Mouse (Mus musculus) B cell, adult 2 months (primary cell): ENCODE data around the gene Cd63.

Source experiments
- DNase-seq, 2 experiments: peaks; one replicate each; pipeline ENCODE4 v3.0.0; 2022

The Cd63 gene

DNA sequence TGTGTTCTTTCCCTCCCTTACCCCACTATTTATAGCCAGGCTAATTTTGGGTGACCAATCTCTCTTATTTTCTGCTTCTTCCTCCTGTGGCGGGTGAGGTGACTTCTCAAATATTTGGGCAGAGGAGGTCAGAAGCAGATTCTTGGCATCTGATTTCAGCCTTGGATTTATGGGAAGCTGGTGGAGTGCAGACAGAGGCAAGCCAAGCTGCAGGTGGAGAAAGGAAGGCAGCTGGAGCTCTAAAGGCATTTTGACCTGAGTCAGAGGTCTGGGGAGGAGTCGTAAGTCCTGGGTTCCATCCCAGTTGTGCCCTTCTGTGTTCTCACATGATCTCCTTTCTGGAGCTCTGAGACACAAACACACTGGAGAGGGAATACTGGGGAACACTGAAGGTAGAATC is 30.7 kb downstream of the Cd63 start:
- DNase-seq, result no peak

DNA sequence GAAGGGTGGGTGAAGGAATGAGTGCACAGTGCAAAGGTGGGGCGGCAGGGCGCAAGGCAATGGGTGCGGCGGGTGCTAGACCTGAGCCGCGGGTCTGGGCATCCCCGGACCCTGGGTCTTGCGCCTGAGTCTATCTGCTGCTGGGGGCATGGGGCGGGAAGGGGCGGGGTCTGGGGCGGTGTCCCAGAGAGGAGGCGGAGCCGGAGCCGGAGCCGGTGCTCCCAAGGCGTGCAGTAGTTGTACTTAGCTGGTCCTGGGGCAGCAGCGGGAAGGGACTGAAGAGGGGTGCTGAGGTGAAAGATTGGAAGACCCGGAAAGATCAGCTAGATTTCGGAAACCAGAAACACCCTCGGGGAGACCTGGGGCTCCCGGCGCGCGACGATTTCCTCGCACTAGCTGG is 32.8 kb downstream of the Cd63 start, which contains the start of gene Itga7:
Gene Itga7 (plus strand): TSS at position 245 of the 400 bp plus-strand sequence.
- DNase-seq, result peak; percentile 5

DNA sequence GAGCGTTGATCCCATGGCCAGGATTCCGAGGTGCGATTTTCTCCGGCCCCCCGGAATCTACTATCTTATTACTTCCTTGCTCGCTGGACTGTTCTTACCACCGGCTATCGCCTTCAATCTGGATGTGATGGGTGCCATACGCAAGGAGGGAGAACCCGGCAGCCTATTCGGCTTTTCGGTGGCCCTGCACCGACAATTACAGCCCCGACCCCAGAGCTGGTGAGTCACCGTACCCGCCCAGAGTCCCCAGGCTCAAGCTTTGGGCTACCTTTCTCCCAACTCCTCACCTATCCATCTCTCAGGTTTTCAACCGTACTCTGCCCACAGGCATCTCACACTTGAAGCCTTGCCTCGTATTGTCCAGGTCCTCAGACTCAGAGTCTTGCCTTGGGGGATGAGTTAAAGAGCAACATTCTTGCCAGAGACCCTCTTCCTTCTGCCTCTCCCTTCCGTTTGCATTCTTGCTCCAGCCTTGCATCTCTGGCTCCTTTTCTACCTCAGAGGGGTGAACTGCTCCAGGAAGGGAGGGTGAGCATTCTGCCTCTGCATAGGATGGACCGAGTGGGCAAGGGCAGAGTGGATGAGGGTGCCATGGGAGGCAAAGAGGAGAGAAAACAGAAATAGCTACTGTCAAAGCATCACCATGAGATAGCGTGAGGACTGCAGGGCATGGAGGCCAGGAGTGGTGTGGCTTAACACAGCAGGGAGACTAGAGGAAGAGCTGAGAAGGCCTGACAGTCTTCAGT is 33.4 kb downstream of the Cd63 start:
- peak; percentile 7 to 10 for DNase-seq

DNA sequence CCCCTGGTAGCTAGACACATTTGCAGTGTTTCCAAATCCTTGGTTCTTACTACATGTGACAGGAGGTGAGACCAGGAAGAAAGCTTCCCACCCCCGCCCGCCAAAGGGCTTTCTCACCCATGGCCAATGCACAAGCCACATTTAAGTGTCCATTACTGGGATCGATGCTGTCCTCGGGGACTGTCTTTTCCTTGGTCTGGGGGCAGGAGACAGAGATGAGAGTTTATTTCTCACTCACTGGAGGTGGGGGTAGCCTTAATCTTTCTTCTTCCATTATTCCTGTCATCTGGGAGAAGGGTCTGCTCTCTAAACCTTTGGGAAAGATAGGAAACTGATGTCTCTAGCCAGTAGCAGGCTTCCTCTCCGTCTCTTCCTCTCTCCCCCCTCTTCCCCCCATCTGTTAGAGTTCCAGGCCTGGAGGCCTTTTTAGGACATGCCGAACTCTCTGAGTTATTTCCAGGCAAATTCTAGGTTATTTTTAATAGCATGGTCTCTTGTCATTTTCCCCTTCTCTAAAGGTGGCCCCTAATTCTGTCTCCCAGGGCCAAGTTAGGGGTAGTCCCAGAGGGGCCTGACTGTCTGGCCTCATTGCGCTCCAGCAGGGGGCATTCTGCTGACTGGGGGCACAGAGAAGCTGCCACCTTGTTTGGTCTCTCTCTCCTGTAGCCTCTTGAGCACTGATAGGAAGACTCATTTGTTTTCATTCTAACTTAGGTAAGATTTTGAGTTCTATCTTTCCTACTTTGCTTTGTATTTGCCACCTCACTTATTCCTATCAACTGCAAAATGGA is 34.4 kb downstream of the Cd63 start:
- no peak for DNase-seq

DNA sequence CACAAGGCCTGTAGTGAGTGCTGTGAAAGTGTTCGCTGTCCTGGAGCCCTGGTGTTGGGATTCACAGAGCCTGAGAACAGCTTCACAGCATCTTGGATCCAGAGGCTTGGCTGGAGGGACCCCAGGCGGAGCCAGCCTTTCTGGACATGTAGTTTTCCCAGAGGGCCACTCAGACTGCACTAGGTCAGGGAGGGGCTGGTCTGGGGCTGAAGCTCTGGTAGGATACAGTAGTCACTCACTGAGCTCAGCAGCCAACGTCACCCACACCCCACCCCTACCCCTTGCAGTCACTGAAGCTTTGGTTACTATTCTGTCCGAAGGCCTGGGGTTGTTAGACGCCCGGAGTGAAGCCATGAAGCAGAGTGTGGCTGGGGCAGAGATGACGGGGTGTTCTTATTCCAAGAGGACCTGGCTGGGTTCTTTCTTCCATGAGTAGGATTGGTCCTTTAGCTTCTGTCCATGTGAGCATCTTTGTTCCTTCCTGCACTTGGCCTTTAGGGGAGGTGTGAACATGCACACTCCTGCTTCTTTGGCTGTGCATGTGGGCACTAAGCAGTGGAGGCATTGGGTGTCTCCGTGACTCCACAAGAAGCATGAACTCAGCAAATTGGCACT is 35.1 kb downstream of the Cd63 start:
- DNase-seq, result no peak

DNA sequence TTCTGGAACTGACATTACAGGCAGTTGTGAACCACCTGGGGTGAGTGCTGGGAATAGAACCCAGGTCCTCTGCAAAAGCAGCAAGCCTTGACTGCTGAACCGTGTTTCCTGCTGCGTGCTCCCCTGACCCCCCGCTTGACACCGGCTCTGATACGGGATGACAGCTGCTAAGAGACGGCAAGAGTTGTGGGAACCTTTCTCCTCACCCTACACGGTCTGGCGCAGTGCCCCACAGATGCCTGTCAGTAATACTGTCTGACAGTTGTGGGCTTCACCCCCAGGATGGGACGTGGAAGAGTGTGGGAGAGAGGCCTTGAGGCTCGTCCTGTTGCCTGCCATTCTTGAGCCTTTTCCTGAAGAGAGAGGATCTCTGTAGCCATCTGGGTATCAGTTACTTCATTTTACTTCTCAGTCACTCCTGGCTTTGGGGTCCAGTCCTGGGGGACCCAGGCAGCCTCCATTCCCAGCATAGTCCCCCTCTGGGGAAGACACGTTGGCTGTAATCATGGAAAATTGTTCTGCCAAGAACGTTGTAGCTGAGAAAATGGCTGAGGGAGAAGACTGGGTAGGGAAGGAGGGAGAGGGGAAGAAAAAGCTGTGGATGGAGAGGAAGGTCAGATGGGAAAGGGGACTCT is 37.1 kb downstream of the Cd63 start:
- no peak for DNase-seq

DNA sequence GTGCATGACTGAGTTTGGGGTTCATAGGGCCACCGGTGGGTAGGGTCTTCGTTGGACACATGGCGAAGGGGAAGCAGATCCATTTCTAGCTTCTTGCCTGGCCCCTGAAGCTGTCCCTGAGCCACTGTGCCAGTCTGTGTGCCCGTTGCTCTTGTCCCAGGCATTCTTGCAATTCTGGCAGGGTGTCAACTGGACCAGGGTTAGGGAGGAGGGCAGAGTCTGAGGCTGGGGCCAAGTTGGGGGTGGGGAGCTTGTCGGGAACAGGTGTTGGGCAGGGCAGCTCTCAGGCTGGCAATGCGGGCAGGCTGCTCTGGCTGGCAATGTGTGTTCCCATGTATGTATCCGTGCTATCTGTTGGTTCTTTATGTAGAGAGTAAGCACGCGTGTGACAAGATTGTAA is 37.7 kb downstream of the Cd63 start:
- DNase-seq, result no peak

DNA sequence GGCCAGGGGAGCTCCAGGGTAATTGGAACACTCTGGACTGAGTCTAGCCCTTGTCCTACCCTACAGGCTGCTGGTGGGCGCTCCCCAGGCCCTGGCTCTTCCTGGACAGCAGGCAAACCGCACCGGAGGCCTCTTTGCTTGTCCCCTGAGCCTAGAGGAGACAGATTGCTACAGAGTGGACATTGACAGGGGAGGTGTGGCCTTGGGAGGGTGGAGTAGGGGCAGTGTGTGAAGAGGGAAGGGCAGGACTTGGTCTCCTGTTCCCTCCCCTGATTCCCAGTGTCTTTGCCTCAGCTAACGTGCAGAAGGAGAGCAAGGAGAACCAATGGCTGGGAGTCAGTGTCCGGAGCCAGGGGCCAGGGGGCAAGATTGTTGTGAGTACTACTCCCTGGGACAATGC is 38.2 kb downstream of the Cd63 start:
- DNase-seq, result no peak

DNA sequence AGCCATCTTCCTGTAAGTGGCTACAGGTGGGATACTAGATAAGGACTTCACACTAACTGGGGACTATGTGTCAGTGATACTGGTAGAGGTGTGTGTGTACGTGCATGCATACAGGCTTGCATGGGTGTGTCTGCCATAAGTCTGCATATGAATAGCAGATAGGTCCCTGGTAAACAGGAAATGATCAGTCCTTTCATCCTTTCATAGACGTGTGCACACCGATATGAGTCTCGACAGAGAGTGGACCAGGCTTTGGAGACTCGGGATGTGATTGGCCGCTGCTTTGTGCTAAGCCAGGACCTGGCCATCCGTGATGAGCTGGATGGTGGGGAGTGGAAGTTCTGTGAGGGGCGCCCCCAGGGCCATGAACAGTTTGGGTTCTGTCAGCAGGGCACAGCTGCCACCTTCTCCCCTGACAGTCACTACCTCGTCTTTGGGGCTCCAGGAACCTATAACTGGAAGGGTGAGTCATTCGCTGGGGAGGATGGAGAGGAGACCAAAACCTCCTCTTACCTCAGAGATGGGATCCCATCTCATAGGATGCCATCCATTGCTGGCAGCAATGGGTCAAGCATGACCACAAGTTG is 39.8 kb downstream of the Cd63 start:
- DNase-seq, result no peak

DNA sequence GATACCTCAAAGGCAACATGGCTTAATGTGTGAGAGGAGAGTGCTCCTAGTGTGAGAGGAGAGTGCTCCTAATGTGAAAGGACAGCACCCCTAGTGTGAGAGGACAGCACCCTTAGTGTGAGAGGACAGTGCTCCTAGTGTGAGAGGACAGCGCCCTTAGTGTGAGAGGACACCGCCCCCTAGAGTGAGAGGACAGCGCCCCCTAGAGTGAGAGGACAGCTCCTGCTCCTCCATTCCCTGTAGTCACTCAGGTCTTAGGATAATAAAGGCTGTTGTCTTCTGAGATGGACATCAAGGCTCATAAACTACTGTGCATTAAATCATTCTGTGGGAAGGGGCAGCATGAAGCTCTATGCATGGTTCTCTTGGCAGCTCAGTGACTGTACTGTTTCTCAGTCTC is 44.9 kb downstream of the Cd63 start:
- DNase-seq, result peak; percentile 28 to 34

DNA sequence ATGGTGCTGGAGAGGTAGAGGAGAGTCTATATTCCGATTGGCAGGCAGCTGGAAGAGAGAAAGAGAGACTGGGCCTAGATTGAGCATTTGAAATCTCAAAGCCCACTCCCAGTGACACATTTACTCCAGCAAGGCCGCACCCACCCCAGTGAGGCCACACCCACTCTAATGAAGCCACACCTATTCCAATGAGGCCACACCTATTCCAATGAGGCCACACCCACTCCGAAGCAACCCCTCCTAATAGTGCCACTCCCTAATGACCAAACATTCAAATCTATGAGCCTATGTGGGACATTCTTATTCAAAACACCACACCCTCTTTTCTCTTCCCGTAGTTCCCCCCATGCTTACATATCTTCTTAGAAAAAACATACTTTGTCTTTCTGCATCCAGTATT is 46.7 kb downstream of the Cd63 start:
- DNase-seq, result no peak

DNA sequence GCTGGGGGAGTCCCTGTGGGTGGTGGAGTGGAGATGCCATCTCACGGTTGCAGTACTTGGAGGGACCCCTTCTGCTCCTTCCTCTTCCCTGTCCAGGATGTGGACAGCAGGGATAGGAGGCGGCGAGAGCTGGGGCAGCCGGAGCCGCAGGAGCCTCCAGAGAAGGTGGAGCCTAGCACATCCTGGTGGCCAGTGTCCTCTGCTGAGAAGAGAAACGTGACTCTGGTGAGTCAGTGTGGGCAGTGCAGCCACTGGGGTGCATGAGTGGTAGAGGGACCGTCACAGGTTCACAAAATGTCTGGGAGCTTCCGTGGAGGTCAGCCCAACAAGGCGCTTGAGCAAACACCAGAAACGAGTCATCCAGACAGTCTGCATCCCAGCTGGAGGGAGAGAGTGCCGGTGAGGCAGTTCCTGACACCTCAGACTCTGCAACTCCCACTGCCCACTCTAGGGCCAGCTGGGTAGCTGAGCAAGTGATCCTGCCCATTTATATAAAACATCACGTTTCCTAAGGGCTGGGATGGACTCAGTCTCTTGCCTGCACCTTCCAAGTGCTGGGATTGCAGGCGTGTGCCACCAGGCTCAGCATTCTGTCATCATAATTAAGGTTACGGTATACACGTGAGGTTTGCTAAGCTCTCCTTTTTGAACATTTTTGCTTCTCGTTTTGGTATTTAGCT is 49.6 kb downstream of the Cd63 start:
- DNase-seq, result no peak

DNA sequence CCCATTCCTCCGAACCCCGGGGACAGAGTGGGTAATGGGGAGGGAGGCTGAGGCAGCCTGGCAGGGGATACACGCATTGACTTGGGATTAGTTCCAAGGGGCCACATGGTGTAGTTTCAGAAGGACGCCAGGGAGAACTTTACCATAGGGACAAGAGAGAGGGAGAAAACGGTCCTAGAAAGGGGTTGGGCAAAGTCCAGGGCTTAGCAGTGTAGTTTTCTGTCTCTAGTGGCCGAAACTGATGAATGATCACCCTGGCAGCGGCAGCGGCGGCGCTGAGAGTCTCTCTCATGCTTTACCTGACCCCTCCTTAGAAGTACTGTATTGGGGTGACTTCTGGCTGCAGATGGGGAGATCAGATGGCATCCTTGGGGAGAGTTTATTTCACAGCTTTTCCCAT is 57.6 kb downstream of the Cd63 start:
- DNase-seq, result no peak

DNA sequence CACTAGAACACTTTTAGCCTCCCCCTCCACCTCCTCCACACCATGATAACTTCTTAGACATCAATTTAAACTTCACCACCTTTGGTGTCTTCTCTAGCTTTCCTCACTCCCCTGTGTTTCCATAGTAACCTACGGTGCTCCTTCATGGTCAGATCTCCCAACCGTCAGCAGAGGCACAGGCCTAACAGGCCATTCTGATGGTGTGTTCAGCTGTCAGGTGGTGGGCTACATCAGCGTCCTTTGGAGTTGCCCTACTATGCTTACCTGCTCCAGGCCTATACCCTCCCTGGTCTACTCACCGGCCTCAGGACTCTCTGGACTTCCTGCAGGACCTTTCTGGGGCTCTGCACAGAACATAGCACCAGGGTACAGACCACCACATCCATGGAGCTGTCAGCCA is 59.4 kb downstream of the Cd63 start:
- no peak for DNase-seq

DNA sequence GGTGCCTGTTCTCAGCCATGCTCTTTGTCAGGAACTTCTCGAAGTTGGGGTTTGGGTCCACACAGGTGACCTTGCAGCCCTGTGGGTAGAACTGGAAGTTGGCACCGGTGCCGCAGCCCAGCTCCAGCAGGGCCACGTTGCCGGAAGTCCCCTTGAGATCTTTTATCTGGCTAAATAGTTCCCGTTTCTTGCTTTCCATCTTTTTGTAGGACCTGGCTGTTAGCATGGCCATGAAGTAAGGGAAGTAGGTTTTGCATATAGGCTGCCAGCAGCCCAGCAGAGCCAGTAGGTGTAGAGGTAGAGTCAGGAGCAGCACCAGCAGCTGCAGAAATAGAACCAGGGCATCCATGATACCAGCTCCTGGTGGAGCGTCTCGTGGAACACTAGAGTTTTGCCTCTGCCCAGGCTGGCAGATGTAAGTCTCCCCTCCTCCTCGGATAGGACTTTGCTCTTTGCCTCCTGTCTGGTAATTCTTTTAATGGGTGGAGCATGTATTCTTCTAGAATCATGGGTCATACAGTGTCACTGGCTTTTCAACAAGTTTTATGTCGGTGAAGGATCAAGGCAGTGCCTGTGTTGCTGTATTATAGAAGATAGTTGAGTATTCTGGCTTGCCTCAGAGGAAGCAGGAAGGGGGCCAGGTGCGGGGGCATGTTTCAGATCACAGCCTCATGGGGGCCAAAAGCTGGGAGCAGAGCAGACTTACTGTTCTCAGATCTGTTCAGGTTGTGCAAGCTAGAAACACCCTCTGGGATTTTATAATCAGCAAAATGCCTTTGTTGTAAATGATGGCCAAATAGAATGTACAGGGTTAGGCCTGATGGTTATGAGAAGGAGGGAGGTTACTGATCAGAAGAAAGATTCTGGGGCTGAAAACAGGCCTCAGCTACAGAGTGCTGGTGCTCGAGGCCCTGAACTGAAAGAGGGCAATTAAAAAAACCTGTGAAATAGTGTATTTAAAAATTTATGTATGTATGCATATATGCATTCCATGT is 60.1 kb downstream of the Cd63 start, which contains the start of gene Mettl7b:
Gene Mettl7b (minus strand): TSS at position 399 of the 995 bp plus-strand sequence.
- no peak for DNase-seq
